Mouse (Mus musculus) thymus, adult 2 months (tissue): Measurements from ENCODE around the gene Gm10717.
"Not testable (repeated sequence)": the region's sequence is repeated elsewhere in the genome, so short reads cannot be mapped to it uniquely, and the experiment has no call there.

Source experiments
- CTCF ChIP-seq: fragments of 200-500 bp; IDR thresholded peaks from 2 replicates; pipeline ENCODE4 v1.5.1; 2012; ENCODE audit warnings: mild to moderate bottlenecking, control low read depth, low read length, moderate library complexity, borderline replicate concordance; ENCODE audit not compliant: control insufficient read depth, poor library complexity, insufficient read depth; ENCODE audit errors: extremely low read depth
- POLR2A ChIP-seq: fragments of 200-500 bp; IDR thresholded peaks from 2 replicates; pipeline ENCODE4 v1.6.1; 2012; ENCODE audit warnings: mild to moderate bottlenecking, low read length, control low read depth, moderate library complexity; ENCODE audit not compliant: control insufficient read depth, poor library complexity, insufficient read depth; ENCODE audit errors: extremely low read depth

- not testable (repeated sequence) for TF ChIP-seq CTCF, POLR2A
These were observed 19.0 kb upstream of the Gm10717 start for GRCm38 (mm10) chr9:3006179-3006578.
